Mouse (Mus musculus): ENCODE measurements around the gene Ifnl2.
"Not testable (repeated sequence)": the region's sequence is repeated elsewhere in the genome, so short reads cannot be mapped to it uniquely, and the experiment has no call there.

The Ifnl2 gene

DNA sequence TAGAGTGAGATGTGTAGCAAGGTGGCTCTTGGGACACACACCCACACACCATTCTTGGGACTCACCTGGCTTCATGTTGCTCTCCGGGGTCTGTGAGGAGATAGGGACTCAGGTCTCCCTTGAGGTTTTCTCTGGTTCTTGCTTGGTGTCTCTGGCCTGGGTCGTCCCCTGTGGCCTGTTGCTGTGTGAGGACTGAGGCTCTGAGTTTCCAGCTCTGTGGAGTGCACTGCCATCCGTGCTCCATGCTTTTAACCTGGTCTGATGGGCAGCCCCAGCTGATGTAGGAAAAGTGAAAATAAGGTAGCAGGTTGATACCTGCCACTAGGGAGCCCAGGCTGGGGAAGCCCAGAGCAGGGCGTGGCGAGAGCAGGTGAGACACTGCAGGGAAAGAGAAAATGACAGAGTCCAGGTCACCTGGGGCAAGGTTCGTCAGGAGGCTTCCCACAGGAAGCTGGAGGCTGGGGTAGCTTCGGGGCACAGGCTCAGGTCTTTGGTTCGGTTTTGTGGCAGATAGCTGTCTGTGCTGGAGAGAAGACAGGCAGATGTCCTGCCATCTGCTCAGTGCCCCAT lies at the start of gene Ifnl2:
Gene Ifnl2 (minus strand): TSS at position 51 of the 570 bp plus-strand sequence.
- DNase-seq: not testable (repeated sequence)

DNA sequence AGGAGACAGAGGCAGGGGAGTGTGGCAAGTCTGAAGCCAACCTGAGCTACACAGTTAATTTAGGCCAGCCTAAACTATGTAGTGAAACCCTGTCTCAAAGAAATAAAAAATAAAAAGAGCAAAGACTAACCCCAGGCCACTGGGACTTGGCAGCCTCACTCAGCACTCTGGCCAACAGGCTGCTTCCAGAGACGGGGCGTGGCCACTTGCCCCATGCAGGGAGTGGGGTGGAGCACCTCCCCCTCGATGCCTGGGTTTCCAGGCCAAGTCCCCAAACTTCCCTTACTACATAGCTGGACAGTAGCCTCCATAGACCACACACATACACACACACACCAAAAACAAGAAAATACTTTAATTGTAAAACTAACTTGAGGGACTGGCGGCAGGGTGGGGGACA lies 48.2 kb upstream of the Ifnl2 start:
- no peak for DNase-seq

DNA sequence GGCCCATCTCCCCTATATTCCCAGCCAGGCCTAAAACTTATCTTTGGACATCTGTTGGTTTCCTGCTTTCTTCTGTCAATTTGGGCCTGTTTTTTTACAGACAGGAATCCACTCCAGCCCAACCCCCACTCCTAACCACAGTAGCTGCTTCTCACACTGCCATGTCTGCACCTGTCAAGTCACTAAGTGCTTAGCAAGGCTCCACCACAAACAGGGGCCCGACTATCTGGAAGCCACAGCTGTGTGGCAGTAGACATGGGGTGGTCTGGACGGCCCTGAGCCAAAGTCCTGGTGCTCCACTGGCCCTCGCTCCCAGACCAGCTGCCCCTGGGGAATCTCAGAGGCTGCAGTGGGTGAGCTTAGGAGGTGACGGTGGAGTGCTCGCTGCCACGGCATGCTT lies 47.5 kb upstream of the Ifnl2 start:
- no peak for DNase-seq

DNA sequence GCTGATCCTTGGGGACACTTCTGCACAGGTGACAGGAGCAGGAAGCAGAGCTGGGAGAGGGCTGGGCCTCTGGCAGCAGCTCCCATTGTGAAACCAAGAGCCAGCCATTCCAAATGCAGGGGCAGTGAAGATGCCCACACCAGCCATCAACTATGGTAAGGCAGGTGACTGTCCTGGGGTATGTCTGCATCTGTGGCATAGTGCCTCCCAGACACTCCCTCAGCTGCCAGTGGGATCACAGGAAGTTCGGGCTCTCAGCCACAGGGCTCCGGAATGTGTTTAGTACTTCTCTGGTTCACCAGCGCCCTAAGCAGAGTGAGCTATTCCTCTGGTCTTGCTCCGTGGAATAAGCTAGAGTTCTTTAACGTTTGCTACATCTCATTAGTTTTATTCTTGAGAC lies 46.8 kb upstream of the Ifnl2 start:
- DNase-seq: no peak

DNA sequence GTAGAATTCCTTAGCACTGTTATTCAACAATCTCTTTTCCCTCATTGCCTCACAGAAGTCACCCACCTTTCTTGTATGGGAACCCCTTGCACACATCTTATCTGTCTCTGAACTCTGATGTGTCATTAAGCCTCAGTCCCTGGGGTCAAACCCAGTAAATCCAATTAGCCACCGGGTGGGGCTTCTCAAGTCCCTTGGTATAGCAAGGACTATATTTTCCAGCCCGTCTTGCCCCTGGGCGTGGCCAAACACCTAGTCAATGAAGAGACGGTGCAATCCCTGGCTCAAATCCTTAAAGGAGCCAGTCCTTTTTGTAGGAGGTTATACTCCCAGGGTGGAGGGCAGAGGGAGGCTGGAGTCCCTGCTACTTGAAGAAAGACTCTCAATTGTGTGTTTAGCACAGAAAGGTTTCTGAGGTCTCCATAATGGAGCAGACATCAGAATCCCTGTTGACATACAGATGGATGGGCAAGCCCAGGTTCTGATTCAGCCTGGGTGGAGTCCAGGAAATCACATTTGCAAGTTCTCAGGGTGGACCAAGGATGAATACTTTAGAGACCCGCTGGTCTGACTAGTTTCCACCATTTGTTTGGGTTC lies 45.8 kb upstream of the Ifnl2 start:
- DNase-seq: no peak

DNA sequence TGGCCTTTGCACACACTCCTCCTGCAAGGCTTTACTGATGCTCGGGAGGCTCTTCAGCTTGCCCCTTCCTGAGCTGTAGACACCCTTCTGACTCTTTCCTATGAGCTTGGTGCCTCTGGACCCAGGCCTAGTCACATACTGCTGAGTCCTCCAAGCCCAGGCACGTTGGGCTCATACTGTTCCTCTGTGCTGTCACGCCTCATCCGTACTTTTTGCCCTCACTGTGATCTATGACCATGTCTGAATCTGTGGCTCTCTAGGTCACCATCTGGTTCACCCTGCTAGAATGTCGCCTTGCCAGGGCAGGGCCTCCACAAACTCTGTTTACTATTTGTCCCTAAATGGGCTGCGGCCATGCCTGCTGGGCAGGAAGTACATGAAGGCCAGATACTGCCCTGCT lies 42.8 kb upstream of the Ifnl2 start:
- no peak for DNase-seq

DNA sequence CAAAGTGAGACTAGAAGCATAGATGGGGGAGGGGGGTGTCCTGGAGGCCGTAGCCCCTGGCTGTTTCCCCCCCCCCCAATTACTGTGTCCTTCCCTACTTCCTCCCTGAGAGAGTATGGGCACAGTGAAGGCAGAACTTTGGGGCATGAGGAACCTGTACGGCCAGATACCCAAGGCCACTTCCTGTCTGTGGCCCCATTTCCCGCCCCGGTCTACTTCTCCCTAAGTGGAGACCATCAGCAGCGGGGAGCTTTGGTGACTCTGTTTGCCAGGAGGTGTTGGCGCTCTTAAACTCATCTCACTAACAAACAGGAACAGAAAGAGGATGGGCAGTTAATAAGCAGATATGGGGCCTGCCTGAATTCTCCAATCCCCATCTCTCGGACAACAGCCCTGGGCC lies 37.4 kb upstream of the Ifnl2 start:
- no peak for DNase-seq

DNA sequence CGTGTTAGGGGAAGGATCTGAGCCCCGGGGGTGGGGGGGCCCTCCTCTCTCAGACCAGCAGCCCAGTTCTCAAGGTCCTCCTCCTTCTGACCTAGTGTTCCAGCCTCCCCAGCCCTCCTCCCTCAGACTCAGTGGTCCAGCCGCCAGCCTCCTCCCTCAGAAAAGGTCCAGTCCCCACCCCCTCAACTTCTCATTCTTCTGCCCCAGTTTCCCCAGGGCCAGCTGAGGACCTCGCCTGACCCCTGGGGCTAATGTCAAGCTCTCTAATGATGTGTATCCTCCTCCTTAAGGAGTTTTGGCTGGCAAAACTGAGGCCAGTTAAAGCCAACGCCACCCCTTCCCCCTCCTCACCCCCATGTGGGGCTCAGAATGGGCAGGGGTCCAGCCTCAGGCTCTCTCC lies 36.9 kb upstream of the Ifnl2 start, which contains the start of gene Nccrp1:
Gene Nccrp1 (minus strand): TSS at position 101 of the 400 bp plus-strand sequence.
- DNase-seq: no peak

DNA sequence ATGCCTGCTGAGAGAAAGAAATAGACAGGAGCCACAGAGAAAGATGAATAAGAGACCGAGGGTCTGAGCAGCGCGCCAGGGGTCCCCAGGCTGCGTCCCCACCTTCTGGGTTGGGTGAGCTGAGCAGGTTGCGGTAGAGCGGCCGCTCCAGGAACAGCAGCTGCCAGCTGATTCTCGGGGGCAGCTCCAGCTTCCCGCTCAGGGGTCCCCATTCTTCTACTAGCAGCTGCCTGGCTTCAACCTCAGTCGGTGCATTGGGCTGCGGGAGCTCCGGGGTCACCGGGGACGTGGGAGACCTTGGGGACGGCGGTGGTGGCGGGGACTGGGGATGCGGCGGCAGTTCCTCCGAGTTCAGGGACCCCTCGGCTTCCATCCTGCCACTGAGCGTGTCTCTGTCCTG lies 36.4 kb upstream of the Ifnl2 start:
- DNase-seq: no peak

DNA sequence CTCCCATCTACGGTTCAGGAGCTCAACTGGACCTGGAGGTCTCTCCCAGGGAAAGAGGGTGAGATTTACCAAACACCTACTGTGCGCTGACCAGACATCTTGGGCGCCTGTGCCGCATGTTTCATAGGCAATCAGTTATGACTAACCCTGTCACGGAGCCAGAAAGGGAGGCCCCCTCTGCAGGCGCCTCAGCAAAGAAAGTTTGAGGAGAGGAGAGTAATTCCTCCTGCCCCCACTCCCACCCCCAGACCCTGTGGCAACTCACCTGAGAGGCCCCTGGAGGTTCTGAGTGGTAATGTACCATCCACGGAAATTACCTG lies 35.6 kb upstream of the Ifnl2 start:
- DNase-seq: no peak

DNA sequence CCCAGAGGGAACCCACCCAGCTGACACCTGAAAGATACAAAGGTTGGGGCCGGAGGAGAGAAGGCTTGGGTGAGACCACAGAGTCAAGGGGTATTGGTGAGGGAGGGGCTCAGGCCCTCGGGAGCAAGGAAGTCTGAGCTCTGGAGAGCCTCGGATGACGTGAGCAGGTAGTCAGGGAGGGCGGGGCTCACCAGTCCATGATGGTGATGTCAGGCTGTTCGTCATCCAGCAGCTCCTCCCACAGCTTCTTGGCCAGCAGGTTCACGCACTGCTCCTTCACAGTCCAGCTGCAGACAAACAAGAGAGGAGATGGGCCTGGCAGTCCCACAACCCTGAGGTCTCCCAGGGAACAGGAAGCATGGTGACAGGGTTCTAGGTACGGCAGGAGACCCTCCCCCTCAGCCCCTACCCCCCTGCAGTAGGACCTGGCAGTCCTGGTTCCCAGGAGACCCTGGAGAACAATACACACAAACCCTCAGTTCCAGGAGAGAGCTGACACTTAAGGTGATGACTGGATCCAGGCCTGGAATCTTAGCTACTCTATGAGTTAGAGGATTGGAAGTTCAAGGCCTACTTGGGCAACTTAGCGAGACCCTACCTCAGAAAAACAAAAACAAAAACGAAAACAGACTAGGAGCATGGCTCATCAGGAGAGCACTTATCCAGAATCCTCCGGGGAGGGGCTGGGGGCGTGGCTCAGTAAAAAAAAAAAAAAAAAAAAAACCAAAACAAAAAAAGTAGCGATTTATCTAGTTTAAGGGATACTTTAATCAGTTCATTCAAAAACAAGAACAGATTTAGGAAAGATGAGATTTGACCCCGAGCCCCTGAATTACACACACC lies 35.0 kb upstream of the Ifnl2 start:
- peak; percentile 51 for DNase-seq

DNA sequence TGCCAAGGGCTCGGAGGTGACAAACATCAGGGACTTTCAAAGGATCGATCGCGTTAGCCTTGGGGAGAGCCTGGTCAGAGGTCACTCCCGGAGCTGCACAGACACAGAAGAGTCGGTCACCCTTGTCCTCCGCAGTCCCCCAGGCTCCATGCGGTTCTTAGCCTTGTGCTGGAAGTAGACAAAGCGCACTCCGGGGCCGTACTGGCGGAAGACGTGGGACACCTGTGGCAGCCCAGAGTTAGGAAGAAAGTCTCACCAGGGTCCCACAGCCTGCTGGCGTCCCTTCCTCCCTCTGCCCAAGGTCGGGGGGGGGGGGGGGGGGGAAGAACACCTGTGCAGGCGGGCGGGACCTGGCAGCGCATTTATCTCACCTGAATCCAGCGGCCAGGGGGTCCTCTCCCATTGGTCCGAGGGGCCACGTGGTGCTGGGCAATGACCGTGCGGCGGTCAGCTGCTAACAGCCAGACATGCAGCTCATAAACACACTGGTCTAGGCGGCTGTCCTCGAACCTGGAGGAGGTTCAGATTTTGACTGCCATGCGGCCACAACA lies 33.9 kb upstream of the Ifnl2 start:
- peak; percentile 56 for DNase-seq

DNA sequence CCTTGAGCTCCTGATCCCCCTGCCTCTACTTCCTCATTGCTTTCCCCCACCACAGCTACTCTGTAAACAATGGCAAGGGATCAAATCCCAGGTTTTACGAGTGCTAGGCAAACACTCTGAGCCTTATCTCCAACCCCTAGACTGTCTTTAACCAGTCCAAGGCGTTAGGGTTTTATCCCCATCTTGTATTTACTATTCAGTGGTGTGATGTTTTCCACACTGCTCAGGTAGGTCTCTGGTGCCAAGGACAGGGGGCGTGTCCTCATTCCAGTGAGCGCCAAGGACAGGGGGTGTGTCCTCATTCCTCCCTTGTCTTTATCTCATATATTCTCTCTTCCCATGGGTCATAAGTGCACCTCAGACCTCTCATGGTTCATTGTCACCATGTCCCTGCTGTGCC lies 30.3 kb upstream of the Ifnl2 start, which contains the start of gene Sycn:
Gene Sycn (plus strand): TSS at position 360 of the 400 bp plus-strand sequence.
- DNase-seq: no peak

DNA sequence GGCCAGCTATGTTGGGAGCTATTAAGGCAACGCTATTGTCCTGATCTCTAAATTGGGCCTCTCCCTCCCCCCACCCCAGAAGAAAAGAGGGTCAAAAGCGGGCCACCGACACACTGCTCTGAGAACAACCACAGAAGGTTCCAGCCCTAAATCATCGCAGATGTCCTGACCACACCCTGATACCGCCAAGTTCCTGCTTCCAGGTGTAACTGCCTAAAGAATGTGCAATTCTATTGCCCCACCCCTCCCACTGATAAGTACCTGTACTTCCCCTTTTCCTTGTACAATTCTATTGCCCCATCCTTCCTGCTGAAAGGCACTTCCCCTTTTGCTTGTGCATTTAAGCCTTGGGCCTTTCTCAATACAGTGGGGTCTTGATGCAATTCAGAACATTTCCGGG lies 28.6 kb upstream of the Ifnl2 start:
- not testable (repeated sequence) for DNase-seq

DNA sequence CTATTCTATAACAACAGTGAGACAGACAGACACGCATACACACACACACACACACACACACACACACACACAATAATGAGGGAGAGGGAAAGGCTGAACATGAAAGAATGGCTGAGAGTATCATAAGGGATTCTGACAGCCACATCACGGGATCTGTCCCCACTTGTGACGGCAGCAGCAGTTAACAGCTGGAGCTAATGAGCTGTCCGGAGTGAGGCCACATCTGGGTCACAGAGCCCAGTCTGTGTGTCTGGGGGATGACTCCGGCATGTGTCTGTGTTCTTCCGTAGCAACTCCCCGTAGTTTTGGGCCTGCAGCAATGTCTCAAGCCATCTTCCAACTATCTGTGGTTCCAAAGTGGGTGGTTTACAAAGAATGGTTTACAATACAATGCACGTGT lies 21.8 kb upstream of the Ifnl2 start:
- DNase-seq: no peak

DNA sequence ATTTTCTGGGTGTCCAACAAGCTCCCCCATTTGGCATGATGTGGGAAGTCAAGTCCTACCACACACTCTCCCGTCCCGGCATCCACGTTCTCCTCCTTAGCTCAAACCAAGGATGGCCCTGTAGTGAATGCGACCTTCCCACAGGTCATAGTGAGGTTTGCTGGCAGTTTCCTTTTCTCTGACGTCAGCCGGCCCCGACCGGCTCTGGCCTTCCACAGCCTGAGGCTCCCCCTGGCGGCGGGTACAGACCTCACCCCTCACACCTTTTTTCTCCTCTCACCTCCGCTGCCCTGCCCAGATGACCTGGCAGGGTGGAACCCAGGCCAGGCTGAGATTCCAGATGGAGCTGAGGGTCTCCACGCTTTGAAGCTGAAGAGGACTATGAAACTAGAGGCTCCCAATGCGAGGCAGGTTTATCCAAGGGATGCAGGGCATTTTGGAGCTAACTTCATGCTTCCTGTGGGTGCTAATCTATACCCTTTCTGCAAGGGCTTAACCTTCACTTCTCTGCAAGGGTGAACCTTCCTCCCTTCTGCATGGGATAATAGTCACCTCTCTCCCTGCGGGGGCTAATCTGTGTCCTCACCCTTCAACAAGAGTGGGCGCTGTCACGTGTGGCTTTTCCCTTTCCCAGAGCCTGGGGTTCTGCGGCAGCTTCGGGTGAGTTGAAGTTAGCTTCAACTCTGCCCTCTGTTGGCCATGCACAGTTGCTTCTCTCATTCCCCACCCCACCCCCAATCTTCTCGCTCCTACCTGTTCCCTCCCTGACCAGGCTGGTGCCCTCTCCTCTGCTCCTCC lies 17.9 kb upstream of the Ifnl2 start:
- peak; percentile 88 for DNase-seq

DNA sequence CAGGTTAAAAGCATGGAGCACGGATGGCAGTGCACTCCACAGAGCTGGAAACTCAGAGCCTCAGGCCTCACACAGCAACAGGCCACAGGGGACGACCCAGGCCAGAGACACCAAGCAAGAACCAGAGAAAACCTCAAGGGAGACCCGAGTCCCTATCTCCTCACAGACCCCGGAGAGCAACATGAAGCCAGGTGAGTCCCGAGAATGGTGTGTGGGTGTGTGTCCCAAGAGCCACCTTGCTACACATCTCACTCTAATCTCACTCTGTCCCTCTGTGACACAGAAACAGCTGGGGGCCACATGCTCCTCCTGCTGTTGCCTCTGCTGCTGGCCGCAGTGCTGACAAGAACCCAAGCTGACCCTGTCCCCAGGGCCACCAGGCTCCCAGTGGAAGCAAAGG lies 12.3 kb upstream of the Ifnl2 start, which contains the start of gene Ifnl3:
Gene Ifnl3 (plus strand): TSS at position 301 of the 400 bp plus-strand sequence.
- not testable (repeated sequence) for DNase-seq

DNA sequence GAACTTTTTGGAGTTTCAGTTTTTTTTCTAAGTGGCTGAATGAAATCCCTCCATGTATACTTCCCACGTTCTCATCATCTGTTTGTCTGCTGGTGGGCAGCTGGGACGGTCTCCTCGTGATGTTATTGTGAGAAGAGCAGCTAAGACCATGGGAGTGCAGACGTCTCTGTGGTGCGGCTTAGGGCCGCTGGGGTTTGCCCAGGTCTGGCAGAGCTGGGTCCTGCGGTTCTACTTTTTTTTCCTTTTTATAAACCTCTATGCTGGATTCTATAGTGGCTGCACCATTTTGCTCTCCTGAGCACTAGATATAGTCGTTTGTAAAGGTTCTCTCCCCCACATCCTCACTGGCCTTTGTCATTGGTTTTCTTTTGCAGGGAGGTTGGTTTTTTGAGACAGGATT lies 1.2 kb upstream of the Ifnl2 start:
- DNase-seq: no peak

DNA sequence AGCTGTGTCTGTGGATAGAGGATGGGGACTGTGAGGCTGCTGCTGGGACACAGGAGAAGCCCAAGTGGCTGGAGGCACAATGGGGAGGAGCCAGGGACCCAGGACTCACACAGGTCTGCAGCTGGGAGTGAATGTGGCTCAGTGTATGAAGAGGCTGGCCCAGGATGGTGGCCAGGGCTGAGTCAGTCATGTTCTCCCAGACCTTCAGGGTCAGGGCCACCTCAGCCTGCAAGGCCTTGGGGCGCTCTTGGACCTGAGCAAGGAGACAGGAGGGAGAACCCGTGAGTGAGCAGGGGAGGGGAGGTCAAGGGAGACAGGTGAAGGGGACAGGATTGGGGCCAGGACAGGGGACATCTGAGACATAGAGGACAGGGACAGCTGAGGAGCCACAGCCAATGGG lies 1.1 kb downstream of the Ifnl2 start:
- DNase-seq: not testable (repeated sequence)

DNA sequence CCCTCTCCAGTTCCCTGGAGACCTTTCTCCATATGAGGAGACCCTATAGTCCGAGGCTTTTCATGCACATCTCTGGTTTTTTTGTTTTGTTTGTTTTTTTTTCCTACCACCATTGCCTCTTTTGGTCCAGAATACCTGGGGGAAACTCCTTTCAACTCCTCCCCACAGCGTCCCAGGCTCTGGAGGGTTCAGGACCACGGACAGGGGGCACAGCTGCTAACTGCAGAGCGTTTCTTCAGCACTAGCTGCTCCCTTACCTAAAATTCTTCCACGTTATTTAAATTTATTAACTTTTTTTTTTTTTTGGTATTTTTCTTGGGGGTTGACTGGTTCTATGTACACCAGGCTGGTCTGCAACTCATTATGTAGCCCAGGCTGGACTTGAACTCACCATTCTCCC lies 4.7 kb downstream of the Ifnl2 start:
- peak; percentile 50 for DNase-seq

DNA sequence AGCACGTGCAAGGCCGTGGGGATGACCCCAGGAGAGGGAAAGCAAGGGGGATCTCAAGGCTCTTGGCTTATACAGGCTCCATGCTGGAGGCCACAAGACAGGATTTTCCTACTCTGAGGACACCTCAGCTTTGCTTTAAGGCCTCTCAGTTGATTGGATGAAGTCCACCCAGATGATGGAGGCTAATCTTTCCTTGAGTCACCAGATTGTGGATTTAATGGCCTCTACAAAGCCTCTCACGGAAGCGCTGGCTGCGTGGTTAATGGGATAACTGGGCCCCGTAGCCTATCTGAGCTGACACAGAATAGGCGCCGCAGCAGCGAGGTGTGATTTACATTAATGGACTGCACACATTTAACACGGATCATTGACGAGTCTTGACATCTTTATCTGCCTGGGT lies 14.8 kb downstream of the Ifnl2 start:
- DNase-seq: peak; percentile 8

DNA sequence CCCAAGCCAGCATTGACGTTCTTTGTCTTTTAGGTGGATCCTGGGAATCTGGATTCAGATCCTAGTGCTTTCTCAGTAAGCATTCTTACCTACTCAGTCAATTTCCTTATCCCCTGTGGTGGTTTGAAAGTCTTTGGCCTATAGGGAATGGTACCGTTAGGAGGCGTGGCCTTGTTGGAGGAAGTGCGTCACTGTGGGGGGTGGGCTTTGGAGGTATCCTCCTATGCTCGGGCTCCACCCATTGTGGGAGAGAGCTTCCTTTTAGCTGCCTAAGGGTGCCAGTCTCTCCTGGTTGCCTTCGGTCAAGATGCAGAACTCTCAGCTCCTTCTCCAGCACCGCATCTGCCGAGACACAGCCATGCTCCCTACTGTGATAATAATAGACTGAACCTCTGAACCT lies 17.9 kb downstream of the Ifnl2 start:
- no peak for DNase-seq

DNA sequence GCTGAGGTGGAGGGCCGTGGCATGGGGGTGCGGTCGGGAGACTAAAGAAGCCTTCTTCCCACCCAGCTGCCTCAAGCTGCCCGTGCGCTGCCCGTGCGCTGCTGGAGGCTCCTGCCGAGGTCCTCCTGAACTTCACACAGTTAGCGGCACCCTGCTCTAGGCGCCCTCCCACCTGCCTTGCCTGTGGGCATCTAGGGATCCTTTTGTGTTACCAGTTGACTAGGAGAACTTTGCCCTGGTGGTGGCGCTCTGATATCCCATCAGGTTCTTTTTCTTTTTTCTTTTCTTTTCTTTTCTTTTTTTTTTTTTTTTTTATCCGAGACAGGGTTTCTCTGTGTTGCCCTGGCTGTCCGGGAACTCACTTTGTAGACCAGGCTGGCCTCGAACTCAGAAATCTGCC lies 19.4 kb downstream of the Ifnl2 start:
- DNase-seq: peak; percentile 8

Data from embryo, embryonic 11 days (tissue).